Mouse (Mus musculus) thymus, adult 2 months (tissue): ENCODE data around the gene Lor.

Experiments used
- CTCF ChIP-seq: fragments of 200-500 bp; IDR thresholded peaks from 2 replicates; pipeline ENCODE4 v1.5.1; 2012; ENCODE audit warnings: mild to moderate bottlenecking, control low read depth, low read length, moderate library complexity, borderline replicate concordance; ENCODE audit not compliant: control insufficient read depth, poor library complexity, insufficient read depth; ENCODE audit errors: extremely low read depth
- POLR2A ChIP-seq: fragments of 200-500 bp; IDR thresholded peaks from 2 replicates; pipeline ENCODE4 v1.6.1; 2012; ENCODE audit warnings: mild to moderate bottlenecking, low read length, control low read depth, moderate library complexity; ENCODE audit not compliant: control insufficient read depth, poor library complexity, insufficient read depth; ENCODE audit errors: extremely low read depth

- TF ChIP-seq POLR2A (no peak), CTCF (no peak)
Observed at GRCm38 (mm10) chr3:92110790-92111189, 27.8 kb upstream of the Lor start.
